ENCODE assay signal across 12 mouse cellular contexts in genomic region chr2:130750449-130750848, GRCm38 (mm10). TPM values are rescaled to one million over a fixed set of nuclear protein-coding genes. Genes with fewer than 3 reads are reported as not detected.
A peak's percentile ranks its signal among the peaks of the same experiment; 100 is the strongest.
DNase-seq lines count a peak whose midpoint lies in the region; ATAC-seq and TF ChIP-seq lines count a peak whose summit lies in the region.
"Had no signal": no experiment of that assay in that cellular context is flagged by ENCODE, and none has a peak within 500 bp of the region (broad histone marks: within the 10 kb centered on the region; RNA-seq: fewer than 3 reads in every experiment).

No protein-coding gene starts in this region.

- H3K27ac ChIP-seq in liver, embryonic 14.5 days: no peak overlapping the region
- H3K27ac ChIP-seq: macrophage had no signal

- TF ChIP-seq CTCF in liver, embryonic 14.5 days (IDR thresholded peaks at IDR 0.05; ENCODE audit: low read depth): no peak

- no peak overlapping the region for H3K4me2 ChIP-seq in liver, embryonic 14.5 days (ENCODE audit: low read depth)

- ATAC-seq in liver, embryonic 14.5 days (ENCODE audit: insufficient read depth): peak; percentile 61
- ATAC-seq: hindbrain, embryonic 16.5 days had no signal

- peak; percentile 55 for DNase-seq in testis, postnatal 10 days (ENCODE audit: low spot score)
- DNase-seq in testis, postnatal 14 days (ENCODE audit: low spot score): no peak
- peak; percentile 37 for DNase-seq in c-Kit-positive CD71-negative TER-119-negative erythroid progenitor cells, embryonic 14.5 days (ENCODE audit: low read depth)
- peak in 2 of 3 experiments; percentile 13 to 26 for DNase-seq in liver, embryonic 14.5 days (ENCODE audit: low read depth in 3 of 3, low spot score in 3 of 3)
- no peak for DNase-seq in T-cell, adult 2 months (ENCODE audit: low spot score)
- DNase-seq in cerebellum, adult 9-11 months: no peak
- no peak for DNase-seq in gastrocnemius, adult 8-10 months (ENCODE audit: low spot score in 2 of 2)
- DNase-seq: right cerebral cortex, postnatal 14 days; thymus, postnatal 14 days had no signal

- WGBS in liver, embryonic 14.5 days (ENCODE audit: insufficient replicate concordance): 23% methylated on average over 8 of the region's 8 CpGs

- H3K4me1 ChIP-seq in liver, embryonic 14.5 days (replicated peaks; ENCODE audit: control insufficient read depth in 2 of 2, insufficient read depth in 2 of 2, low read length in 1 of 2): peaks cover 0 to 3% of the 10 kb centered on the region in 2 experiments; a peak in 1 of 4 replicates

- H3K36me3 ChIP-seq in liver, embryonic 14.5 days (replicated peaks; ENCODE audit: control insufficient read depth, insufficient read depth, low read depth): no peaks in the 10 kb centered on the region; the same call in 1 of the 2 replicates

- H3K9ac ChIP-seq in liver, embryonic 14.5 days (replicated peaks): no peak overlapping the region

- no peak overlapping the region for H3K4me3 ChIP-seq in liver, embryonic 14.5 days (ENCODE audit: insufficient read depth in 1 of 2, low read depth in 2 of 2, low read length in 2 of 2)

- TF ChIP-seq EP300 in liver, embryonic 14.5 days (IDR thresholded peaks at IDR 0.05; ENCODE audit: low read depth): no peak

- H3K9me3 ChIP-seq in liver, embryonic 14.5 days (ENCODE audit: control insufficient read depth, low read length): no peaks in the 10 kb centered on the region

- H3K27me3 ChIP-seq in liver, embryonic 14.5 days (ENCODE audit: control insufficient read depth, insufficient read depth, low read length): no peaks in the 10 kb centered on the region
- H3K27me3 ChIP-seq: CH12.LX had no signal

RNA-seq across cellular contexts. Expression of gene Slc4a11, which starts 53.1 kb away (rescaled TPM):
- 0.09 and 0.12 TPM in 2 replicates for polyA plus RNA-seq in liver, embryonic 14.5 days (2012; rRNA removed)
- polyA plus RNA-seq in liver, embryonic 14.5 days (2014; fragmentation: Nextera tagmentation; extraction: Ambion mirVana): 0.14 TPM in 1 of 2 replicates, not detected in the other
- under 1 TPM in 2 of 4 experiments, not detected in 2; 0.18 to 0.43 TPM for total RNA-seq in gastrocnemius, adult 8-10 months (2022)

Comparison
In these comparisons a context has a peak if more than half of its experiments do, and no peak if none do; other contexts are left out.
1. DNase-seq: peak in testis, postnatal 10 days (single experiment), c-Kit-positive CD71-negative TER-119-negative erythroid progenitor cells, embryonic 14.5 days (single experiment) and liver, embryonic 14.5 days (2 of 3); none in testis, postnatal 14 days (single experiment), T-cell, adult 2 months (single experiment), cerebellum, adult 9-11 months (single experiment) and gastrocnemius, adult 8-10 months (0 of 2).